Mouse (Mus musculus) hindbrain, embryonic 16.5 days (tissue): ENCODE data around the gene Gpr68. TPM values are rescaled to one million over a fixed set of nuclear protein-coding genes. Genes with fewer than 3 reads are reported as not detected.

Experiments
- ATAC-seq: fragments of 200-750 bp; cut with Nextera tagmentation; 2 replicates; pipeline ENCODE4 v1.8.0; 2017; ENCODE audit warnings: moderate TSS enrichment, moderate library complexity
- H3K27ac ChIP-seq: fragments of 300-500 bp; sonication (generic); 2 replicates; pipeline ENCODE4 v1.5.1; 2014; ENCODE audit warnings: low read depth, mild to moderate bottlenecking, control low read depth, low read length, moderate library complexity
- H3K27me3 ChIP-seq: fragments of 300-500 bp; sonication (generic); replicated peaks from 2 replicates; pipeline ENCODE4 v1.6.1; 2014; ENCODE audit warnings: low read length; ENCODE audit not compliant: control insufficient read depth, insufficient read depth
- H3K36me3 ChIP-seq: fragments of 300-500 bp; sonication (generic); 2 replicates; pipeline ENCODE4 v1.6.1; 2014; ENCODE audit warnings: mild to moderate bottlenecking, low read length, moderate library complexity, mixed read lengths; ENCODE audit not compliant: control insufficient read depth, insufficient read depth
- H3K4me1 ChIP-seq: fragments of 300-500 bp; sonication (generic); 2 replicates; pipeline ENCODE4 v1.6.1; 2014; ENCODE audit warnings: low read depth, low read length; ENCODE audit not compliant: control insufficient read depth, insufficient read depth
- H3K4me2 ChIP-seq: fragments of 300-500 bp; sonication (generic); 2 replicates; pipeline ENCODE4 v1.6.1; 2014; ENCODE audit warnings: mild to moderate bottlenecking, low read length, control low read depth, moderate library complexity
- H3K4me3 ChIP-seq: fragments of 300-500 bp; sonication (generic); 2 replicates; pipeline ENCODE4 v1.5.1; 2014; ENCODE audit warnings: mild to moderate bottlenecking, low read length, control low read depth, moderate library complexity
- H3K9ac ChIP-seq: fragments of 300-500 bp; sonication (generic); 2 replicates; pipeline ENCODE4 v1.6.1; 2014; ENCODE audit warnings: low read depth, mild to moderate bottlenecking, control low read depth, low read length, moderate library complexity
- H3K9me3 ChIP-seq: fragments of 300-500 bp; sonication (generic); 2 replicates; pipeline ENCODE4 v1.6.1; 2014; ENCODE audit warnings: mild to moderate bottlenecking, low read length, moderate library complexity; ENCODE audit not compliant: control insufficient read depth
- WGBS: fragments of 180-500 bp; shearing (Covaris S2); extraction: QIAGEN DNeasy Blood & Tissue Kit; methylation state at CpG from one replicate; pipeline ENCODE4 v1.1.7; 2014; 5-methylcytosine and 5-hydroxymethylcytosine counted together
- polyA plus RNA-seq: library from polyadenylated mRNA; unstranded; fragments of >200 nt; fragmentation: Nextera tagmentation; extraction: Ambion mirVana; gene quantifications from 2 replicates; pipeline ENCODE4 v1.2.1, GENCODE M21; 2015

The Gpr68 gene
- polyA plus RNA-seq, 1 experiment from 2014 or later = 6.8 TPM

- H3K4me2 ChIP-seq = no peak overlapping the region
- H3K27ac ChIP-seq = no peak overlapping the region
- no peak overlapping the region for H3K4me3 ChIP-seq
- no peaks in the 10 kb centered on the region for H3K36me3 ChIP-seq
- no peaks in the 10 kb centered on the region; the same call in 1 of the 2 replicates for H3K4me1 ChIP-seq
- peaks cover 2% of the 10 kb centered on the region; the same call in 1 of the 2 replicates for H3K9me3 ChIP-seq
- no peak overlapping the region for H3K9ac ChIP-seq
- ATAC-seq = no peak
- no peaks in the 10 kb centered on the region for H3K27me3 ChIP-seq
- WGBS = 92% methylated on average over 3 of the region's 3 CpGs
Measured at GRCm38 (mm10) chr12:100885585-100885984, 22.4 kb downstream of the Gpr68 start.

- Histone ChIP-seq H3K4me1 (no peaks in the 10 kb centered on the region; the same call in 1 of the 2 replicates), H3K9me3 (no peaks in the 10 kb centered on the region), H3K9ac (no peak overlapping the region), H3K27ac (no peak overlapping the region), H3K27me3 (no peaks in the 10 kb centered on the region), H3K36me3 (no peaks in the 10 kb centered on the region), H3K4me2 (no peak overlapping the region), H3K4me3 (no peak overlapping the region)
- ATAC-seq = no peak
- 80% methylated on average over 7 of the region's 7 CpGs for WGBS
Measured at GRCm38 (mm10) chr12:100883168-100883567, 24.8 kb downstream of the Gpr68 start.

DNA sequence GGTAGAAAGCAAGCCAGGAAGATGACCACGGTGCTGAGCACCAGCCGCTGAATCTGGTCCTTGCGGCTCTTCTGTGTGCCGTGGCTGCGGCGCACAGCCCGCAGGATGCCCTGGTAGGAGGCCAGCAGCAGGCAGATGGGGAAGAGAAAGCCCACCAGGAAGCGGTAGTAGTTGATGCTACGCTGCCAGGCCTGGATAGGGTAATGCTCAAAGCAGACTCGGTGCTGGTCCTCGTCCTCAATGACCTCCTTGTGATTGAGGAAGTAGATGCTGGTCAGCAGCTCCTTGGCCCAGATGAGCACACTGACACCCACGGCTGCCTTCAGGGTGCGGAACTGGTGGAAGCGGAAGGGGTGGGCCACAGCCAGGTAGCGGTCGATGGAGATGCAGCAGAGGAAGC lies 29.4 kb downstream of the Gpr68 start:
- Histone ChIP-seq H3K27me3 (no peaks in the 10 kb centered on the region), H3K4me2 (no peak overlapping the region), H3K27ac (no peak overlapping the region), H3K9me3 (no peaks in the 10 kb centered on the region), H3K36me3 (no peaks in the 10 kb centered on the region), H3K4me1 (no peaks in the 10 kb centered on the region), H3K4me3 (no peak overlapping the region), H3K9ac (no peak overlapping the region)
- ATAC-seq = no peak
- WGBS = 88% methylated on average over 16 of the region's 16 CpGs

DNA sequence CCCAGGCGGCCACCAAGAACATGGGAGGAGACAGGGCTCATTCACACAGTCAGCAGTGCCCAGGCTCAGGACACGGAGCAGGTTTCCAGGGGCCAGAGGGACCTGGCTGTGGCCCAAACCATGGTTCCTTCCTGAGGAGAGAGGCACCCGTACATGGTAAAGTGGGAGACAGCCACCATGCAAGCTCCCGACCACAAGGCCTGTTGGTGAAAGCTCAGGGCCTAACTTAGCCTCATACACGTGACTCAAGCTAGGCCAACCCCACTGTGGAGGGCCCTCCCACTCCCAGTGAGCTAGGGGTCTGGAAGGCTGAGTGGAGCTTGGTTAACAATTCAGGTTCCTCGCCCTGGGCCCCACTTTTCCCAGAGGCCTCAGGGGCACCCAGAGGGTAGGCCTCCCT lies 30.1 kb downstream of the Gpr68 start:
- no peak for ATAC-seq

DNA sequence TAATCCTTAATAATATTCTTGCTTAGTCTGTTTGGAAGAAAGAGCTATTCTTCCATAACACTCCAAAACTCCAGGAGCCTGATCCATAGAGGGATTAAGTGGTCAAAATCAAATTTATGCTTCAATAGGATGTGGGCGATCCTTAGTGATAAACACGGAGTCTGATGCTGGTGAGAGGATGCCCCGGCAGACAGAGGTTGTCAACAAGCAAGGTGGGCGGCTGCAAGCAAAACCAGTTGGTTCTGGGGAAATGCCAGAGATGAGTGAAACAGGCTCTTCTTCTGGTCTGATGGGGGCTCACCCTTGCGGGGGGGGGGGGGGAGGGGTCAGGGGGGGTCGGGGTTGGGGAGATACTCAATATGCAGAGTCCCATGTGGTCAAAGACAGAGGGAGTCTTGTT lies 32.0 kb downstream of the Gpr68 start:
- 78% methylated on average over 5 of the region's 6 CpGs for WGBS

More for the DNA sequence above, 30.1 kb downstream of the Gpr68 start:
- Histone ChIP-seq H3K27ac (no peak overlapping the region), H3K4me1 (no peaks in the 10 kb centered on the region), H3K4me3 (no peak overlapping the region), H3K9ac (no peak overlapping the region), H3K27me3 (no peaks in the 10 kb centered on the region), H3K36me3 (no peaks in the 10 kb centered on the region), H3K9me3 (no peaks in the 10 kb centered on the region), H3K4me2 (no peak overlapping the region)
- WGBS = 80% methylated on average over 6 of the region's 6 CpGs

GRCm38 (mm10) chr12:100875553-100875952 lies 32.4 kb downstream of the Gpr68 start:
- H3K4me1 ChIP-seq = no peaks in the 10 kb centered on the region
- WGBS = 65% methylated on average over 3 of the region's 3 CpGs
- H3K27ac ChIP-seq = no peak overlapping the region
- no peak for ATAC-seq
- no peak overlapping the region for H3K4me2 ChIP-seq
- no peaks in the 10 kb centered on the region for H3K27me3 ChIP-seq
- H3K9ac ChIP-seq = no peak overlapping the region
- no peak overlapping the region for H3K4me3 ChIP-seq
- no peaks in the 10 kb centered on the region for H3K36me3 ChIP-seq
- H3K9me3 ChIP-seq = no peaks in the 10 kb centered on the region

More for the DNA sequence above, 32.0 kb downstream of the Gpr68 start:
- H3K36me3 ChIP-seq = no peaks in the 10 kb centered on the region
- H3K27ac ChIP-seq = no peak overlapping the region
- H3K9me3 ChIP-seq = no peaks in the 10 kb centered on the region
- no peak overlapping the region for H3K9ac ChIP-seq
- H3K27me3 ChIP-seq = no peaks in the 10 kb centered on the region
- H3K4me2 ChIP-seq = no peak overlapping the region
- ATAC-seq = no peak
- no peak overlapping the region for H3K4me3 ChIP-seq
- no peaks in the 10 kb centered on the region for H3K4me1 ChIP-seq

GRCm38 (mm10) chr12:100873612-100874011 lies 34.4 kb downstream of the Gpr68 start:
- Histone ChIP-seq H3K4me1 (no peaks in the 10 kb centered on the region), H3K27ac (no peak overlapping the region), H3K27me3 (no peaks in the 10 kb centered on the region), H3K4me3 (no peak overlapping the region), H3K9ac (no peak overlapping the region), H3K4me2 (no peak overlapping the region), H3K36me3 (no peaks in the 10 kb centered on the region), H3K9me3 (no peaks in the 10 kb centered on the region)
- 77% methylated on average over 3 of the region's 3 CpGs for WGBS
- no peak for ATAC-seq

DNA sequence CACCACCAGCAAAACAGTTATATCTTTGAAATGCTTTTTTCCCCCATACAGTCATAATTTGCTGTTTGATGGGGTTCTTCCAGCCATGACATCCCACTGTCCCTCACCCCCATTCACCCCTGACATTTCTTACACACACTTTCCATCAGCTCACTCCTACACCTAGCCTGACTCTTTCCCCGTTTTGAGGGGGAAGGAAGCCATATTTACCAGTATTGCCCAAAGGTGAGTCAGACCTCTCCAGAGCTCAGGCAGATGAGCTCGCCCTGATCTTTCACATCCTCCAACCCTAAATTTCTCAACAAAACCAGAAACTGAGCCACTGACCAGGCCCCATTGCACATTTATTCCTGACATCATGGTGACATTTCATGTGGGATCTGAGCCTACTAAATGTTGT lies 36.2 kb downstream of the Gpr68 start:
- no peaks in the 10 kb centered on the region for H3K36me3 ChIP-seq
- no peak overlapping the region for H3K4me3 ChIP-seq
- no peak overlapping the region for H3K27ac ChIP-seq
- no peak for ATAC-seq
- H3K4me2 ChIP-seq = no peak overlapping the region
- no peaks in the 10 kb centered on the region for H3K4me1 ChIP-seq
- whole genome bisulfite sequencing = 86% methylated on average over 2 of the region's 2 CpGs
- no peaks in the 10 kb centered on the region for H3K9me3 ChIP-seq
- H3K27me3 ChIP-seq = no peaks in the 10 kb centered on the region
- H3K9ac ChIP-seq = no peak overlapping the region

DNA sequence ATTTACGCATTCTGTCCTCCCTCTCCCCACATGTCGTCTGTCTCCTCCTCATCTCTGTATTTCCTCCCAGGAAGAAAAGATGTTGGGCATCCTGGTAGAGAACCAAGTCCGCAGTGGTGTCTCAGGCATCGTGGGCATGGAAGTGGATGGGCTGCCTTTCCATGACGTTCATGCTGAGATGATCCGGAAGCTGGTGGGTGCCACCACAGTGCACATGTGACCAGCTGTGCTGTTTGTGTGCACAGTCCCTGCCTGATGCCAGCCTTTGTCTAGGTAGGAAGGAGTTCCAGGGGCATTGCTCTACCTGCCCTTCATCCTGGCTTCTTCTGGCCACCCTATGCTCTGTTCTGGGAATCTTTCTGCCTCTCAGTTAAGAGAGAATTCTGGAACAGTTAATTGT lies 36.8 kb downstream of the Gpr68 start:
- 93% methylated on average over 6 of the region's 6 CpGs for WGBS
- H3K27me3 ChIP-seq = no peaks in the 10 kb centered on the region

More for the DNA sequence above, 36.8 kb downstream of the Gpr68 start:
- H3K9me3 ChIP-seq = no peaks in the 10 kb centered on the region
- H3K36me3 ChIP-seq = no peaks in the 10 kb centered on the region
- H3K4me3 ChIP-seq = no peak overlapping the region
- no peak overlapping the region for H3K9ac ChIP-seq
- H3K4me1 ChIP-seq = no peaks in the 10 kb centered on the region
- no peak overlapping the region for H3K4me2 ChIP-seq
- no peak overlapping the region for H3K27ac ChIP-seq
- ATAC-seq = no peak
